Mouse (Mus musculus): ENCODE data around the gene Fam173b.

DNA sequence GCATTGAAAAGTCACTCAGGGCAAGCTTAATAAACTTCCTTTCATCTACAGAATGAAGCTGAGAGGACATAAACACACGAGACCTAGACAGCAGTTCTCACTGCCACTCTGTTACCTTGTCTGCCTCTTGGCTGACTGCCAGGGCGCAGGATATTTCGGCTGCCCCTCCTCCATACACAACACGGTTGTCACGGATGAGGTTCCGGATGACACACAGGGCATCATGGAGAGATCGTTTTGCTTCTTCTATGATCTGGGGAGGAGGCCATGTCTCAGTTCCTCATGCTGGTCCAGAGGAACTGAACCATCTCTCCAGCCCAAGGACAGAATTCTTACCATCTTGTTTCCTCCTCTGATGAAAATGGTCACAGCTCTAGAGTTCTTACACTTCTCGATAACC lies 9.1 kb upstream of the Fam173b start:
- no peak for TF ChIP-seq CTCF (IDR thresholded peaks at IDR 0.05; ENCODE audit: low read depth)
- TF ChIP-seq EP300 (IDR thresholded peaks at IDR 0.05; ENCODE audit: low read depth), result no peak
